Mouse (Mus musculus) hindbrain, postnatal 0 days (tissue): ENCODE measurements at regions not wholly inside any gene's neighbourhood (a gene's known extent, or its start where the extent isn't known, plus 50 kb on each side); places are given as distances from the start of the nearest gene placed in this dataset.

Experiments
- ATAC-seq: fragments of 200-750 bp; cut with Nextera tagmentation; 2 replicates; pipeline ENCODE4 v1.8.0; 2017; ENCODE audit warnings: mild to moderate bottlenecking, moderate TSS enrichment, moderate library complexity
- DNase-seq: peaks from one replicate; pipeline ENCODE4 v3.0.0-alpha.2; 2015; ENCODE audit warnings: low spot score
- H3K27ac ChIP-seq: fragments of 300-500 bp; sonication (generic); 2 replicates; pipeline ENCODE4 v1.5.1; 2014; ENCODE audit warnings: mild to moderate bottlenecking
- H3K27me3 ChIP-seq: fragments of 300-500 bp; sonication (generic); 2 replicates; pipeline ENCODE4 v1.6.1; 2014; ENCODE audit warnings: low read length, mixed read lengths; ENCODE audit not compliant: insufficient read depth
- H3K36me3 ChIP-seq: fragments of 300-500 bp; sonication (generic); 2 replicates; pipeline ENCODE4 v1.6.1; 2014; ENCODE audit warnings: low read length, mixed read lengths; ENCODE audit not compliant: insufficient read depth
- H3K4me1 ChIP-seq: fragments of 300-500 bp; sonication (generic); 2 replicates; pipeline ENCODE4 v1.6.1; 2014; ENCODE audit warnings: antibody characterized with exemption, low read length, mixed read lengths; ENCODE audit not compliant: insufficient read depth
- H3K4me2 ChIP-seq: fragments of 300-500 bp; sonication (generic); 2 replicates; pipeline ENCODE4 v1.6.1; 2014; ENCODE audit warnings: low read depth, mild to moderate bottlenecking, low read length, moderate library complexity, mixed read lengths
- H3K4me3 ChIP-seq: fragments of 300-500 bp; sonication (generic); 2 replicates; pipeline ENCODE4 v1.5.1; 2014; ENCODE audit warnings: low read length
- H3K9ac ChIP-seq: fragments of 300-500 bp; sonication (generic); replicated peaks from 2 replicates; pipeline ENCODE4 v1.6.1; 2014; ENCODE audit warnings: mild to moderate bottlenecking, low read length, moderate library complexity, mixed read lengths
- H3K9me3 ChIP-seq: fragments of 300-500 bp; sonication (generic); 2 replicates; pipeline ENCODE4 v1.6.1; 2016; ENCODE audit warnings: low read length, mixed read lengths
- CTCF ChIP-seq: IDR thresholded peaks from 2 replicates; pipeline ENCODE4 v1.5.1; 2016; ENCODE audit warnings: antibody characterized with exemption, control low read depth, low read depth
- WGBS: fragments of 180-500 bp; shearing (Covaris S2); extraction: QIAGEN DNeasy Blood & Tissue Kit; methylation state at CpG from one replicate; pipeline ENCODE4 v1.1.7; 2014; 5-methylcytosine and 5-hydroxymethylcytosine counted together

DNA sequence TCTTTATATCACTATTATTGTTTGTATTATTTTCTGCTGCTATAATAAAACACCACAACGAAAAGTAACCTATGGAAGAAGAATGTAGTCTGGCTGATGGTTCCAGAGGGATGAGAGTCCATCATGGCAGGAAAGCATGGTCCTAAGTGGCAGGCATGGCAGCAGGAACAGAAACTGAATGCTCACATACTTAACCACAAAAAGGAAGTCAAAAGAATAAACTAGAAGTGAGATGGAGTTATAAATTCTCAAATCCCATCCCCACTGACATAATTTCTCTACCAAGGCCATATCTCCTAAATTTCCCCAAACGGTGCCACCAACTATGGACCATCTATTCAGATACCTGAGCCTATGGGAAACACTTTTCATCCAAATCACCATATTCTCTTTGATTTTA, 408.7 kb upstream of the Cnksr2 start:
- no peak overlapping the region for H3K4me2 ChIP-seq
- no peak overlapping the region for H3K4me3 ChIP-seq
- no peak for TF ChIP-seq CTCF
- H3K27ac ChIP-seq, result no peak overlapping the region
- no peaks in the 10 kb centered on the region for H3K36me3 ChIP-seq
- no peaks in the 10 kb centered on the region for H3K9me3 ChIP-seq
- ATAC-seq (no peak), DNase-seq (no peak)
- H3K9ac ChIP-seq, result no peak overlapping the region
- H3K27me3 ChIP-seq, result no peaks in the 10 kb centered on the region
- no peaks in the 10 kb centered on the region for H3K4me1 ChIP-seq
- 81% methylated on average over 2 of the region's 2 CpGs for WGBS

DNA sequence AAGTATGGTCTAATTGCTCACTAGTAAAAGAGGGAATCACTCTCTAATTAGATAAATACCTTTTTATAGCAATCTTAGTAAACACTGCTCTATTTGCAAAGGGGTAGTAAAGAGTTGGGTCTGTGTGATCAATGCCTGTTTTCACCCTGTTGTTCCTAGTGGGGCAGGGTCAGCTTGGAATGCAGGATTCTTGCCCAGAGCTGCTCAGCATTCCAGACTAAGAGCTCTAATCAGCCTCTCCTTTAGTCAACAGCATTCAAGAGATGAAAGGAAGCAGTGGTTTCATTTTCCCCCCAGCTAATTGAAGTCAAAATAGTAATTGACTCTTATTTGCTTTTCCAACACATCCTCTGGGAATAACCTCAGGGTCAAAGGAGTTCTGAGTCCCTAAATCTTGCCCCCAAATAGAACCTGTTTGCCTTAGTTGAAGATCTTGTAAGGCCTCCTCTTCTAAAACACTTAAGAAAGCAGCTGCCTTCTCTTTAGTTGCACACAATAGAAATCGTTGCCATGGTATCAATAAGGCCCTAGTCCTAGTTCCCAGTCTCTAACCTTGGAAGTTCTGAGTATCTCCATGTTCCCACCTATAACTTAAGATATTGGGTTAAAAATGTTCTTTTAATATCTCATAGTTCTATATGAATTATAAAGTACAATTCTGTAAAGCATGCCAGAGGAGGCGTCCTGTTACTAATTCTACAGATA, 380.6 kb upstream of the Cnksr2 start:
- Histone ChIP-seq H3K9ac (no peak overlapping the region), H3K27ac (no peak overlapping the region), H3K4me3 (no peak overlapping the region), H3K27me3 (no peaks in the 10 kb centered on the region), H3K4me1 (no peaks in the 10 kb centered on the region), H3K36me3 (no peaks in the 10 kb centered on the region), H3K9me3 (no peaks in the 10 kb centered on the region), H3K4me2 (no peak overlapping the region)
- ATAC-seq (no peak), DNase-seq (no peak)
- WGBS, result 70% methylated on average over 2 of the region's 2 CpGs
- no peak for TF ChIP-seq CTCF

DNA sequence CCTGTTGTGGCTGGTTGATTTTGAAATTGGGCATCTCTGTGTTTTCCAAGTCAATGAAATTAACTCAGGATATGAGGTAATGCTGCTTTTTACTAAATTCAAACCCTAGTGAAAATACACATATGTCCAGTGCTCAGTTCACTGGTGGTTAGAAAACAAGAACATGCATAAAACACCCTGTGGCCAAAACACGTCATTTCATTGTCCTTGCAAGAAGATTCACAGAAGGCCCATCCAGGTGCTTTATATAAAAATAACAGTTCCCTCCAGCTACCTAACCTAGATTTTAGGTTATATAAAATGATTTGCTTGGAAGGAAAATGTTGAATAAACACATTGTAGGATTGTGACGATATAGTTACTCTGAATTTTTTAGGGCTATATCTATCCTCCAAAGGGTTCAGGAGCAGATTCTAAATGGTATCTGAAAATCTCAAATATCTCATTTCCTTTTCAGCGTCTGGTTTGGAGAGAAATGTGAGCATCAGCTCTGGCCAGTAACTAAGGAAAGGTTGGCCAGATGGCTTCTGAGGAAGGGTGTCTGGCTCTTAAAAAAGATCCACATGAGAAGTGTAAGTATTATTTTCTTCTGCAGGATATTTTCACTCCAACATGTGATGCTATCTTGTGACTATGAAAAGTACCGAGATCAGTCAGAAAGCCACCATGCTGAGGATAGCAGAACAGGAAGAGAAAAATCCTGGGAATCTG, 351.2 kb upstream of the Cnksr2 start:
- Histone ChIP-seq H3K27me3 (no peaks in the 10 kb centered on the region), H3K4me3 (no peak overlapping the region), H3K9ac (no peak overlapping the region), H3K9me3 (no peaks in the 10 kb centered on the region), H3K4me1 (no peaks in the 10 kb centered on the region), H3K27ac (no peak overlapping the region), H3K36me3 (no peaks in the 10 kb centered on the region), H3K4me2 (no peak overlapping the region)
- ATAC-seq (no peak), DNase-seq (no peak)
- TF ChIP-seq CTCF, result no peak
- 92% methylated on average over 4 of the region's 4 CpGs for WGBS

DNA sequence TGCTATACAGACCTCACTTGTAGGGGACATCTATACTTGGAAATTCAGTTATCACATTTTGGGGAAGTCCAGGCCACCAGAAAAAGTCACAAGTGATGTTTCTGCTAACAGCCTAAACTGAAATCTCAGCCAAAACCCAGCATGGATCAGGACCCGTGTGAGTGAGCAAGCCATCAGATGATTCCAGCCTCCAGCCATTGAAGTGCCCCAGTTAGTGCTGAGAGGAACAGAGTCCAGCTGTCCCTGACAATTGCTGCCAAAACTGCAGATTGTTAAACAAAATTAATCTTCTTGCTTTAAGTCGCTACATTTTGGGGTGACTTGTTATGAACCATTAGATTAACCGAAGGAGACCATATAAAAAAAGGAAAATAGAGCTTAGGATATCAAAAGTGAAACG, 332.7 kb upstream of the Cnksr2 start:
- Histone ChIP-seq H3K4me1 (no peaks in the 10 kb centered on the region), H3K4me3 (no peak overlapping the region), H3K9me3 (no peaks in the 10 kb centered on the region), H3K36me3 (no peaks in the 10 kb centered on the region), H3K27me3 (no peaks in the 10 kb centered on the region), H3K9ac (no peak overlapping the region), H3K27ac (no peak overlapping the region), H3K4me2 (no peak overlapping the region)
- ATAC-seq (0 out of 2 replicates have a peak, but pooled peaks have one; percentile 56), DNase-seq (peak; percentile 59)
- WGBS, result 61% methylated on average over 4 of the region's 4 CpGs
- no peak for TF ChIP-seq CTCF

DNA sequence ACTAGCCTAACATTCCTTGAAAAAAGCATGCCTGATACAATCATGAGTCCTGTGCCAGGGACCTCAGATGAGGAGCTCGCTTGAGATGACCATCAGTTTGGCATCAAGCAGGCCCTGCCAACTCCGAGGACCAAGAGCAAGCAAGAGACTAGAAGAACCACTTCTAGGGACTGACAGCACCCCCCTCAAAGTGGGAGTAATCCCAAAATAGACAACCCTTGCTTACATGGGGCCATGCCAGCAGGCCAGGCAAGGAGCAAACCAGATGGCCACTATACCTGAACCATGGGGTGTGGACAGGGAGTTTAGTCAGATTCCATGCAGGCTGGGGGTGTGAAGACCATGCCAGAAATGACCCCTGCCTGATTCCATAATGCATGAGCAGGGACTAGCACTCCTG, 330.1 kb upstream of the Cnksr2 start:
- WGBS, result 86% methylated on average over 2 of the region's 2 CpGs
- no peak for DNase-seq
- Histone ChIP-seq H3K9ac (no peak overlapping the region), H3K27ac (no peak overlapping the region), H3K4me2 (no peak overlapping the region), H3K9me3 (no peaks in the 10 kb centered on the region), H3K36me3 (no peaks in the 10 kb centered on the region), H3K4me1 (no peaks in the 10 kb centered on the region), H3K4me3 (no peak overlapping the region), H3K27me3 (no peaks in the 10 kb centered on the region)
- TF ChIP-seq CTCF, result no peak
- no peak for ATAC-seq
